Mouse (Mus musculus) midbrain, postnatal 0 days (tissue): ENCODE measurements around the gene Zfp202. TPM values are rescaled to one million over a fixed set of nuclear protein-coding genes. Genes with fewer than 3 reads are reported as not detected.

Experiments
- ATAC-seq: fragments of 200-750 bp; cut with Nextera tagmentation; 2 replicates; pipeline ENCODE4 v1.8.0; 2017; ENCODE audit warnings: moderate number of reproducible peaks, mild to moderate bottlenecking, moderate TSS enrichment, moderate library complexity; ENCODE audit not compliant: low FRiP score
- DNase-seq: peaks from one replicate; pipeline ENCODE4 v3.0.0-alpha.2; 2015; ENCODE audit warnings: low spot score
- H3K27ac ChIP-seq: fragments of 300-500 bp; sonication (generic); 2 replicates; pipeline ENCODE4 v1.5.1; 2014; ENCODE audit warnings: low read depth, mild to moderate bottlenecking, low read length, mixed read lengths
- H3K27me3 ChIP-seq: fragments of 300-500 bp; sonication (generic); 2 replicates; pipeline ENCODE4 v1.6.1; 2014; ENCODE audit warnings: low read length, control low read depth, mixed read lengths; ENCODE audit not compliant: insufficient read depth
- H3K36me3 ChIP-seq: fragments of 300-500 bp; sonication (generic); 2 replicates; pipeline ENCODE4 v1.6.1; 2014; ENCODE audit warnings: low read length, control low read depth, mixed read lengths; ENCODE audit not compliant: insufficient read depth
- H3K4me1 ChIP-seq: fragments of 300-500 bp; sonication (generic); 2 replicates; pipeline ENCODE4 v1.6.1; 2014; ENCODE audit warnings: mild to moderate bottlenecking, control low read depth, antibody characterized with exemption, low read length, mixed read lengths; ENCODE audit not compliant: insufficient read depth
- H3K4me2 ChIP-seq: fragments of 300-500 bp; sonication (generic); 2 replicates; pipeline ENCODE4 v1.6.1; 2014; ENCODE audit warnings: low read depth, mild to moderate bottlenecking, low read length, mixed read lengths; ENCODE audit not compliant: poor library complexity, severe bottlenecking
- H3K4me3 ChIP-seq: fragments of 300-500 bp; sonication (generic); 2 replicates; pipeline ENCODE4 v1.5.1; 2014; ENCODE audit warnings: low read depth, mild to moderate bottlenecking, low read length, moderate library complexity
- H3K9ac ChIP-seq: fragments of 300-500 bp; sonication (generic); replicated peaks from 2 replicates; pipeline ENCODE4 v1.6.1; 2014; ENCODE audit warnings: mild to moderate bottlenecking, low read length, moderate library complexity, mixed read lengths; ENCODE audit not compliant: poor library complexity, severe bottlenecking
- H3K9me3 ChIP-seq: fragments of 300-500 bp; sonication (generic); 2 replicates; pipeline ENCODE4 v1.6.1; 2016; ENCODE audit warnings: low read length, control low read depth
- CTCF ChIP-seq: IDR thresholded peaks from 2 replicates; pipeline ENCODE4 v1.5.1; 2016; ENCODE audit warnings: antibody characterized with exemption, mild to moderate bottlenecking
- WGBS: fragments of 180-500 bp; shearing (Covaris S2); extraction: QIAGEN DNeasy Blood & Tissue Kit; methylation state at CpG from one replicate; pipeline ENCODE4 v1.1.7; 2014; 5-methylcytosine and 5-hydroxymethylcytosine counted together
- polyA plus RNA-seq: library from polyadenylated mRNA; unstranded; fragments of >200 nt; fragmentation: Nextera tagmentation; extraction: Ambion mirVana; gene quantifications from 2 replicates; pipeline ENCODE4 v1.2.1, GENCODE M21; 2015
- total RNA-seq: library from RNA; depleted of rRNA; stranded (reverse); fragments of >200 nt; gene quantifications from 2 replicates; pipeline ENCODE4 v1.2.3, GENCODE M21; 2014; rRNA removed

The Zfp202 gene
- total and polyA plus RNA-seq, 2 experiments from 2014 or later = 5.6 to 8.8 TPM

GRCm38 (mm10) chr9:40241951-40242888 is 50.1 kb downstream of the Zfp202 start:
- Histone ChIP-seq H3K9me3 (no peaks in the 10 kb centered on the region), H3K27me3 (no peaks in the 10 kb centered on the region), H3K4me2 (peak overlapping the region; percentile 64), H3K27ac (peak overlapping the region; percentile 92), H3K4me3 (peak overlapping the region; percentile 32), H3K36me3 (no peaks in the 10 kb centered on the region), H3K4me1 (peaks cover 12% of the 10 kb centered on the region; the same call in 1 of the 2 replicates), H3K9ac (peak overlapping the region; percentile 33)
- peak; percentile 84 for ATAC-seq
- no peak for TF ChIP-seq CTCF
- peak; percentile 87 for DNase-seq
- 42% methylated on average over 13 of the region's 13 CpGs for WGBS

- WGBS = 72% methylated on average over 9 of the region's 9 CpGs
- Histone ChIP-seq H3K27me3 (no peaks in the 10 kb centered on the region), H3K9ac (no peak overlapping the region), H3K9me3 (no peaks in the 10 kb centered on the region), H3K4me2 (no peak overlapping the region), H3K4me3 (no peak overlapping the region), H3K4me1 (peaks cover 12% of the 10 kb centered on the region; the same call in 1 of the 2 replicates), H3K27ac (no peak overlapping the region), H3K36me3 (no peaks in the 10 kb centered on the region)
- ATAC-seq (no peak), DNase-seq (no peak)
- TF ChIP-seq CTCF = no peak
Observed at GRCm38 (mm10) chr9:40245466-40245865, 53.4 kb downstream of the Zfp202 start.

GRCm38 (mm10) chr9:40245974-40246665 is 54.0 kb downstream of the Zfp202 start:
- DNase-seq (peak; percentile 42), ATAC-seq (no peak)
- Histone ChIP-seq H3K9ac (no peak overlapping the region), H3K4me3 (no peak overlapping the region), H3K9me3 (no peaks in the 10 kb centered on the region), H3K4me1 (peaks cover 12% of the 10 kb centered on the region; the same call in 1 of the 2 replicates), H3K27ac (no peak overlapping the region), H3K27me3 (no peaks in the 10 kb centered on the region), H3K36me3 (no peaks in the 10 kb centered on the region), H3K4me2 (no peak overlapping the region)
- no peak for TF ChIP-seq CTCF
- WGBS = 41% methylated on average over 7 of the region's 7 CpGs

- Histone ChIP-seq H3K9ac (no peak overlapping the region), H3K9me3 (no peaks in the 10 kb centered on the region), H3K27ac (no peak overlapping the region), H3K4me2 (no peak overlapping the region), H3K36me3 (no peaks in the 10 kb centered on the region), H3K4me3 (no peak overlapping the region), H3K27me3 (no peaks in the 10 kb centered on the region), H3K4me1 (peaks cover 7% of the 10 kb centered on the region; the same call in 1 of the 2 replicates)
- ATAC-seq = no peak
- DNase-seq = no peak
- 30% methylated on average over 6 of the region's 6 CpGs for WGBS
- TF ChIP-seq CTCF = peak; percentile 18; the same call in 1 of the 2 replicates
Observed at GRCm38 (mm10) chr9:40246702-40247101, 54.6 kb downstream of the Zfp202 start.

- Histone ChIP-seq H3K27ac (no peak overlapping the region), H3K4me1 (peaks cover 7% of the 10 kb centered on the region; the same call in 1 of the 2 replicates), H3K4me2 (no peak overlapping the region), H3K9ac (no peak overlapping the region), H3K4me3 (no peak overlapping the region), H3K36me3 (no peaks in the 10 kb centered on the region), H3K9me3 (no peaks in the 10 kb centered on the region), H3K27me3 (no peaks in the 10 kb centered on the region)
- 72% methylated on average over 1 of the region's 1 CpGs for WGBS
- no peak for TF ChIP-seq CTCF
- ATAC-seq (no peak), DNase-seq (no peak)
Observed at GRCm38 (mm10) chr9:40249106-40249505, 57.0 kb downstream of the Zfp202 start.

GRCm38 (mm10) chr9:40252459-40252858 is 60.3 kb downstream of the Zfp202 start:
- DNase-seq = no peak
- no peak for ATAC-seq
- no peak for TF ChIP-seq CTCF
- H3K4me2 ChIP-seq = no peak overlapping the region
- H3K4me1 ChIP-seq = no peaks in the 10 kb centered on the region
- H3K4me3 ChIP-seq = no peak overlapping the region
- no peak overlapping the region for H3K9ac ChIP-seq
- no peaks in the 10 kb centered on the region for H3K9me3 ChIP-seq
- no peaks in the 10 kb centered on the region for H3K36me3 ChIP-seq
- H3K27me3 ChIP-seq = no peaks in the 10 kb centered on the region
- whole genome bisulfite sequencing = 59% methylated on average over 3 of the region's 3 CpGs
- H3K27ac ChIP-seq = no peak overlapping the region

Other genes starting within 250 kb of the Zfp202 start
- not detected in 2 replicates for gene Olfr975, start 240.3 kb upstream of the Zfp202 start, total RNA-seq
- gene Olfr975, start 240.3 kb upstream of the Zfp202 start, polyA plus RNA-seq = not detected in 2 replicates
- gene Olfr976, start 231.2 kb upstream of the Zfp202 start, total RNA-seq = not detected in 2 replicates
- gene Olfr976, start 231.2 kb upstream of the Zfp202 start, polyA plus RNA-seq = not detected in 2 replicates
- not detected in 2 replicates for gene Olfr978, start 200.2 kb upstream of the Zfp202 start, total RNA-seq
- not detected in 2 replicates for gene Olfr978, start 200.2 kb upstream of the Zfp202 start, polyA plus RNA-seq
- not detected in 2 replicates for gene Olfr979, start 188.9 kb upstream of the Zfp202 start, total RNA-seq
- gene Olfr979, start 188.9 kb upstream of the Zfp202 start, polyA plus RNA-seq = not detected in 2 replicates
- not detected in 2 replicates for gene Olfr980, start 182.7 kb upstream of the Zfp202 start, total RNA-seq
- not detected in 2 replicates for gene Olfr980, start 182.7 kb upstream of the Zfp202 start, polyA plus RNA-seq
- gene Olfr981, start 170.9 kb upstream of the Zfp202 start, total RNA-seq = not detected in 2 replicates
- gene Olfr981, start 170.9 kb upstream of the Zfp202 start, polyA plus RNA-seq = not detected in 2 replicates
- not detected in 2 replicates for gene Olfr982, start 118.5 kb upstream of the Zfp202 start, total RNA-seq
- not detected in 2 replicates for gene Olfr982, start 118.5 kb upstream of the Zfp202 start, polyA plus RNA-seq
- not detected in 2 replicates for gene Olfr983, start 98.7 kb upstream of the Zfp202 start, total RNA-seq
- not detected in 2 replicates for gene Olfr983, start 98.7 kb upstream of the Zfp202 start, polyA plus RNA-seq
- not detected in 2 replicates for gene Olfr984, start 78.1 kb upstream of the Zfp202 start, total RNA-seq
- not detected in 2 replicates for gene Olfr984, start 78.1 kb upstream of the Zfp202 start, polyA plus RNA-seq
- not detected in 2 replicates for gene Olfr985, start 62.1 kb upstream of the Zfp202 start, total RNA-seq
- gene Olfr985, start 62.1 kb upstream of the Zfp202 start, polyA plus RNA-seq = not detected in 2 replicates
- not detected in 2 replicates for gene Tmem225, start 44.2 kb upstream of the Zfp202 start, total RNA-seq
- not detected in 2 replicates for gene Tmem225, start 44.2 kb upstream of the Zfp202 start, polyA plus RNA-seq
- gene Olfr986, start 11.4 kb upstream of the Zfp202 start, total RNA-seq = not detected in 2 replicates
- gene Olfr986, start 11.4 kb upstream of the Zfp202 start, polyA plus RNA-seq = not detected in 2 replicates
- gene Scn3b, start 76.9 kb downstream of the Zfp202 start, total RNA-seq = 235 and 257 TPM in 2 replicates
- 157 and 158 TPM in 2 replicates for gene Scn3b, start 76.9 kb downstream of the Zfp202 start, polyA plus RNA-seq